Mouse (Mus musculus): ENCODE data around the gene Myom3. TPM values are rescaled to one million over a fixed set of nuclear protein-coding genes. Genes with fewer than 3 reads are reported as not detected.

Gene Myom3
- polyA plus RNA-seq, 1 experiment from 2014 or later = 0.29 TPM

GRCm38 (mm10) chr4:135855080-135855479, 95.6 kb downstream of the Myom3 start:
- H3K27me3 ChIP-seq (replicated peaks; ENCODE audit: control insufficient read depth, insufficient read depth, low read length) = no peaks in the 10 kb centered on the region
- peak overlapping the region; percentile 97 for H3K4me3 ChIP-seq (replicated peaks; ENCODE audit: low read length)
- peak; percentile 13; the same call in 1 of the 2 replicates for ATAC-seq
- peak overlapping the region; percentile 95 for H3K9ac ChIP-seq (replicated peaks; ENCODE audit: low read depth, low read length)
- peak overlapping the region; percentile 86 for H3K4me2 ChIP-seq (ENCODE audit: low read length)
- peaks cover 45% of the 10 kb centered on the region for H3K4me1 ChIP-seq (replicated peaks; ENCODE audit: control insufficient read depth, insufficient read depth, low read length)
- H3K9me3 ChIP-seq (ENCODE audit: control insufficient read depth, low read length) = no peaks in the 10 kb centered on the region
- peak overlapping the region; percentile 99 for H3K27ac ChIP-seq (ENCODE audit: low read length)
- no peaks in the 10 kb centered on the region for H3K36me3 ChIP-seq (ENCODE audit: control insufficient read depth, insufficient read depth)
- 7% methylated on average over 6 of the region's 6 CpGs for WGBS

- ATAC-seq = peak; percentile 96
- peak within 1 kb of the TSS; percentile 86 for H3K4me2 ChIP-seq (ENCODE audit: low read length)
- peak within 1 kb of the TSS; percentile 97 for H3K4me3 ChIP-seq (replicated peaks; ENCODE audit: low read length)
- WGBS = under 1% methylated on average over 57 of the region's 67 CpGs
- H3K9ac ChIP-seq (replicated peaks; ENCODE audit: low read depth, low read length) = peak within 1 kb of the TSS; percentile 95
- no peaks in the 10 kb centered on the region for H3K36me3 ChIP-seq (ENCODE audit: control insufficient read depth, insufficient read depth)
- peaks cover 39% of the 10 kb centered on the region for H3K4me1 ChIP-seq (replicated peaks; ENCODE audit: control insufficient read depth, insufficient read depth, low read length)
- H3K9me3 ChIP-seq (ENCODE audit: control insufficient read depth, low read length) = no peaks in the 10 kb centered on the region
- H3K27ac ChIP-seq (ENCODE audit: low read length) = peak within 1 kb of the TSS; percentile 99
- H3K27me3 ChIP-seq (replicated peaks; ENCODE audit: control insufficient read depth, insufficient read depth, low read length) = no peaks in the 10 kb centered on the region
Observed at GRCm38 (mm10) chr4:135855536-135856222, 96.2 kb downstream of the Myom3 start, which contains the start of gene Srsf10. Gene Srsf10, plus strand, starts transcription at chr4:135855747.

GRCm38 (mm10) chr4:135856223-135857091, 96.9 kb downstream of the Myom3 start:
- peak; percentile 70 for ATAC-seq
- Histone ChIP-seq H3K4me3 (replicated peaks; ENCODE audit: low read length) (peak overlapping the region; percentile 97), H3K9ac (replicated peaks; ENCODE audit: low read depth, low read length) (peak overlapping the region; percentile 90), H3K4me2 (ENCODE audit: low read length) (peak overlapping the region; percentile 56), H3K36me3 (ENCODE audit: control insufficient read depth, insufficient read depth) (no peaks in the 10 kb centered on the region), H3K4me1 (replicated peaks; ENCODE audit: control insufficient read depth, insufficient read depth, low read length) (peaks cover 34% of the 10 kb centered on the region), H3K9me3 (ENCODE audit: control insufficient read depth, low read length) (no peaks in the 10 kb centered on the region), H3K27me3 (replicated peaks; ENCODE audit: control insufficient read depth, insufficient read depth, low read length) (no peaks in the 10 kb centered on the region), H3K27ac (ENCODE audit: low read length) (peak overlapping the region; percentile 99)
- WGBS = under 1% methylated on average over 76 of the region's 91 CpGs

- WGBS = 10% methylated on average over 7 of the region's 7 CpGs
- H3K9ac ChIP-seq (replicated peaks; ENCODE audit: low read depth, low read length) = peak overlapping the region; percentile 32
- no peak overlapping the region for H3K27ac ChIP-seq (ENCODE audit: low read length)
- H3K27me3 ChIP-seq (replicated peaks; ENCODE audit: control insufficient read depth, insufficient read depth, low read length) = no peaks in the 10 kb centered on the region
- peak overlapping the region; percentile 56 for H3K4me2 ChIP-seq (ENCODE audit: low read length)
- no peak for ATAC-seq
- H3K4me1 ChIP-seq (replicated peaks; ENCODE audit: control insufficient read depth, insufficient read depth, low read length) = peaks cover 32% of the 10 kb centered on the region
- H3K9me3 ChIP-seq (ENCODE audit: control insufficient read depth, low read length) = no peaks in the 10 kb centered on the region
- H3K36me3 ChIP-seq (ENCODE audit: control insufficient read depth, insufficient read depth) = no peaks in the 10 kb centered on the region
- H3K4me3 ChIP-seq (replicated peaks; ENCODE audit: low read length) = peak overlapping the region; percentile 97
Observed at GRCm38 (mm10) chr4:135857597-135858186, 98.2 kb downstream of the Myom3 start.

Other genes starting within 250 kb of the Myom3 start
- gene Grhl3, start 186.1 kb upstream of the Myom3 start, polyA plus RNA-seq (2015; fragmentation: Nextera tagmentation; extraction: Ambion mirVana) = 0.39 and 0.60 TPM in 2 replicates
- gene Ifnlr1, start 73.4 kb upstream of the Myom3 start, polyA plus RNA-seq (2015; fragmentation: Nextera tagmentation; extraction: Ambion mirVana) = 0.16 and 0.18 TPM in 2 replicates
- not detected in 2 replicates for gene Il22ra1, start 31.5 kb upstream of the Myom3 start, polyA plus RNA-seq (2015; fragmentation: Nextera tagmentation; extraction: Ambion mirVana)
- gene Srsf10, start 96.0 kb downstream of the Myom3 start, polyA plus RNA-seq (2015; fragmentation: Nextera tagmentation; extraction: Ambion mirVana) = 253 and 294 TPM in 2 replicates
- gene Pnrc2, start 114.1 kb downstream of the Myom3 start, polyA plus RNA-seq (2015; fragmentation: Nextera tagmentation; extraction: Ambion mirVana) = 120 and 140 TPM in 2 replicates
- 0.12 TPM in 1 of 2 replicates, not detected in the other for gene Cnr2, start 135.7 kb downstream of the Myom3 start, polyA plus RNA-seq (2015; fragmentation: Nextera tagmentation; extraction: Ambion mirVana)
- gene Fuca1, start 161.0 kb downstream of the Myom3 start, polyA plus RNA-seq (2015; fragmentation: Nextera tagmentation; extraction: Ambion mirVana) = 52.9 and 58.8 TPM in 2 replicates
- 62.2 and 67.9 TPM in 2 replicates for gene Hmgcl, start 186.7 kb downstream of the Myom3 start, polyA plus RNA-seq (2015; fragmentation: Nextera tagmentation; extraction: Ambion mirVana)
- 34.7 and 44.1 TPM in 2 replicates for gene Gale, start 204.0 kb downstream of the Myom3 start, polyA plus RNA-seq (2015; fragmentation: Nextera tagmentation; extraction: Ambion mirVana)
- gene Lypla2, start 212.9 kb downstream of the Myom3 start, polyA plus RNA-seq (2015; fragmentation: Nextera tagmentation; extraction: Ambion mirVana) = 169 and 197 TPM in 2 replicates
- 56.0 and 56.1 TPM in 2 replicates for gene Pithd1, start 227.5 kb downstream of the Myom3 start, polyA plus RNA-seq (2015; fragmentation: Nextera tagmentation; extraction: Ambion mirVana)